Mouse (Mus musculus) myocyte (in vitro differentiated cells): ENCODE results near the gene Kdm6b.

Experiments used
- MAX ChIP-seq: IDR thresholded peaks from one replicate; pipeline ENCODE4 v1.6.1; 2011; ENCODE audit warnings: low read depth, mild to moderate bottlenecking, control low read depth
- POLR2A ChIP-seq: IDR thresholded peaks from one replicate; pipeline ENCODE4 v1.6.1; 2011; ENCODE audit warnings: low read depth, mild to moderate bottlenecking, control low read depth, moderate library complexity; ENCODE audit not compliant: insufficient read length
- POLR2AphosphoS2 ChIP-seq: IDR thresholded peaks from one replicate; pipeline ENCODE4 v1.6.1; 2011; ENCODE audit warnings: low read depth, control low read depth; ENCODE audit not compliant: insufficient read length

DNA sequence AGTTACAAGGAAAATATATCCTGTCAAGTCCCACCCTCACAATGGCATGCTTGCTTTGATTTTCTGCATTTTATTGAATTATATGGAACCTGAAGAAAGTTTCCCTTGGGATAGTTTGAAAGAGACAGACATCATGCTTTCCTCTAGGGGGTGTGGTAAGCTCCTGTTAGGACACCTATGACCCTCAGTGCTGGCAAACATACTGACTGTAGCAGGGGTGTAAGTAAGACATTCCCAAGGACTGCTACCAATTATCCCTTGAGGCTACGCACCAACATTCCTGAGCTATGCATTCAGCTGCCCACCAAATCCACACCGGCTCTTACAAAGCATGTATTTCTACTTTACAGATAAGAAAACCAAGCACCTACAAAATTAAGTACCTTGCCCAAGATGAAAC is 51.0 kb downstream of the Kdm6b start:
- TF ChIP-seq MAX = no peak
- no peak for TF ChIP-seq POLR2AphosphoS2
- no peak for TF ChIP-seq POLR2A
